Mouse (Mus musculus): ENCODE data around the gene Ncoa3. TPM values are rescaled to one million over a fixed set of nuclear protein-coding genes. Genes with fewer than 3 reads are reported as not detected.

Gene Ncoa3
- total RNA-seq, 2 experiments from 2014 or later = 3.9 to 17.6 TPM

- no peak for ATAC-seq (replicated peaks; ENCODE audit: low FRiP score, poor library complexity, severe bottlenecking)
These were observed 7.4 kb downstream of the Ncoa3 start for GRCm38 (mm10) chr2:165999790-166000189.

- ATAC-seq (replicated peaks; ENCODE audit: low FRiP score, poor library complexity, severe bottlenecking) = no peak
These were observed 7.8 kb downstream of the Ncoa3 start for GRCm38 (mm10) chr2:166000242-166000641.

- ATAC-seq (replicated peaks; ENCODE audit: low FRiP score, poor library complexity, severe bottlenecking) = no peak
These were observed 8.3 kb downstream of the Ncoa3 start for GRCm38 (mm10) chr2:166000769-166001168.

- ATAC-seq (replicated peaks; ENCODE audit: low FRiP score, poor library complexity, severe bottlenecking) = 0 out of 2 replicates have a peak, but pooled peaks have one; percentile 25
These were observed 8.9 kb downstream of the Ncoa3 start for GRCm38 (mm10) chr2:166001362-166001761.

- ATAC-seq (replicated peaks; ENCODE audit: low FRiP score, poor library complexity, severe bottlenecking) = 0 out of 2 replicates have a peak, but pooled peaks have one; percentile 14
These were observed 9.3 kb downstream of the Ncoa3 start for GRCm38 (mm10) chr2:166001768-166002167.

- no peak for ATAC-seq (replicated peaks; ENCODE audit: low FRiP score, poor library complexity, severe bottlenecking)
These were observed 10.0 kb downstream of the Ncoa3 start for GRCm38 (mm10) chr2:166002429-166002828.

- ATAC-seq (replicated peaks; ENCODE audit: low FRiP score, poor library complexity, severe bottlenecking) = no peak
These were observed 10.6 kb downstream of the Ncoa3 start for GRCm38 (mm10) chr2:166003004-166003403.

- ATAC-seq (replicated peaks; ENCODE audit: low FRiP score, poor library complexity, severe bottlenecking) = no peak
These were observed 14.6 kb downstream of the Ncoa3 start for GRCm38 (mm10) chr2:166007046-166007445.

- ATAC-seq (replicated peaks; ENCODE audit: low FRiP score, poor library complexity, severe bottlenecking) = no peak
These were observed 16.3 kb downstream of the Ncoa3 start for GRCm38 (mm10) chr2:166008558-166009392.

- ATAC-seq (replicated peaks; ENCODE audit: low FRiP score, poor library complexity, severe bottlenecking) = no peak
These were observed 17.0 kb downstream of the Ncoa3 start for GRCm38 (mm10) chr2:166009393-166009947.

GRCm38 (mm10) chr2:166010321-166010720 lies 17.9 kb downstream of the Ncoa3 start:
- ATAC-seq (replicated peaks; ENCODE audit: low FRiP score, poor library complexity, severe bottlenecking) = no peak

- no peak for ATAC-seq (replicated peaks; ENCODE audit: low FRiP score, poor library complexity, severe bottlenecking)
These were observed 19.0 kb downstream of the Ncoa3 start for GRCm38 (mm10) chr2:166011422-166011821.

- no peak for ATAC-seq (replicated peaks; ENCODE audit: low FRiP score, poor library complexity, severe bottlenecking)
These were observed 19.7 kb downstream of the Ncoa3 start for GRCm38 (mm10) chr2:166012145-166012544.

GRCm38 (mm10) chr2:166018769-166019168 lies 26.3 kb downstream of the Ncoa3 start:
- ATAC-seq (replicated peaks; ENCODE audit: low FRiP score, poor library complexity, severe bottlenecking) = no peak

- no peak for ATAC-seq (replicated peaks; ENCODE audit: low FRiP score, poor library complexity, severe bottlenecking)
These were observed 27.6 kb downstream of the Ncoa3 start for GRCm38 (mm10) chr2:166020026-166020425.

GRCm38 (mm10) chr2:166021073-166021610 lies 28.7 kb downstream of the Ncoa3 start:
- ATAC-seq (replicated peaks; ENCODE audit: low FRiP score, poor library complexity, severe bottlenecking) = no peak

- ATAC-seq (replicated peaks; ENCODE audit: low FRiP score, poor library complexity, severe bottlenecking) = no peak
These were observed 29.2 kb downstream of the Ncoa3 start for GRCm38 (mm10) chr2:166021642-166022041.

GRCm38 (mm10) chr2:166022327-166022726 lies 29.9 kb downstream of the Ncoa3 start:
- ATAC-seq (replicated peaks; ENCODE audit: low FRiP score, poor library complexity, severe bottlenecking) = no peak

GRCm38 (mm10) chr2:166024079-166024478 lies 31.6 kb downstream of the Ncoa3 start:
- ATAC-seq (replicated peaks; ENCODE audit: low FRiP score, poor library complexity, severe bottlenecking) = no peak

- no peak for ATAC-seq (replicated peaks; ENCODE audit: low FRiP score, poor library complexity, severe bottlenecking)
These were observed 32.2 kb downstream of the Ncoa3 start for GRCm38 (mm10) chr2:166024621-166025020.

- no peak for ATAC-seq (replicated peaks; ENCODE audit: low FRiP score, poor library complexity, severe bottlenecking)
These were observed 33.5 kb downstream of the Ncoa3 start for GRCm38 (mm10) chr2:166025943-166026342.
